Mouse (Mus musculus) G1E (cell line): ENCODE measurements around the gene Khdc4.
A peak's percentile ranks its signal among the peaks of the same experiment; 100 is the strongest.

Experiments
- CTCF ChIP-seq: IDR thresholded peaks from 2 replicates; pipeline ENCODE4 v1.5.1; 2012; ENCODE audit warnings: low read depth, low read length, inconsistent platforms, mixed read lengths
- GATA1 ChIP-seq: IDR thresholded peaks from 2 replicates; pipeline ENCODE4 v1.6.1; 2012; ENCODE audit warnings: borderline replicate concordance, low read length, inconsistent platforms, mixed read lengths
- POLR2AphosphoS5 ChIP-seq: IDR thresholded peaks from 2 replicates; pipeline ENCODE4 v1.6.1; 2012; ENCODE audit warnings: low read depth, low read length, inconsistent platforms; ENCODE audit not compliant: insufficient replicate concordance
- TAL1 ChIP-seq: conservative IDR thresholded peaks from 2 replicates; pipeline ENCODE4 v1.6.1; 2012; ENCODE audit warnings: low read depth, low read length, inconsistent platforms, mixed read lengths

DNA sequence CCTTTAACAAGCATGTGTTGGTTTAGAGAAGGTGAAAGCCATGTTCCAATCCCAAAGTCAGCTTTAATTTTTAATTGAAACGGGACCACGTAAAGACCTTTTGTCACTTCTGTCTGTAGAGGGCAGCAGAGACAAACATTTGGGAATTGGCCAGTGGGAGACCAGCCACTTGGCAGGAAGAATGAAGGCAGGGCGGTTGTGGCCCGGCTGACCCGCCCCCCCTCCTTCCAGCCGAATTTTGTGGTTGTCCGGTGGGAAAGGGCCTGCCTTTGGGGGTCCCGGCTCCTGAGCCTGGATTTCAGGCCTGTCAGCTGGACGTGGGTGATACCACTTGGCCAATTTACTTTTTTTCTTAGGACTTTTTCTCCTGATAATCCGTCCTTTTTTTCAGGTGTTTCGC, 8.2 kb upstream of the Khdc4 start:
- TF ChIP-seq TAL1 (no peak), CTCF (0 out of 2 replicates have a peak, but pooled peaks have one; percentile 19), GATA1 (no peak), POLR2AphosphoS5 (no peak)
